Mouse (Mus musculus) kidney, adult 2 months (tissue): ENCODE measurements around the gene Mei1.

ENCODE experiments used
- CTCF ChIP-seq: fragments of 200-500 bp; conservative IDR thresholded peaks from 2 replicates; pipeline ENCODE4 v1.5.1; 2011; ENCODE audit warnings: low read depth, mild to moderate bottlenecking, control low read depth, low read length, moderate library complexity, mixed read lengths; ENCODE audit not compliant: insufficient read depth, insufficient read length
- POLR2A ChIP-seq: fragments of 200-500 bp; IDR thresholded peaks from one replicate; pipeline ENCODE4 v1.6.1; 2011; ENCODE audit warnings: low read depth, low read length, control low read depth

DNA sequence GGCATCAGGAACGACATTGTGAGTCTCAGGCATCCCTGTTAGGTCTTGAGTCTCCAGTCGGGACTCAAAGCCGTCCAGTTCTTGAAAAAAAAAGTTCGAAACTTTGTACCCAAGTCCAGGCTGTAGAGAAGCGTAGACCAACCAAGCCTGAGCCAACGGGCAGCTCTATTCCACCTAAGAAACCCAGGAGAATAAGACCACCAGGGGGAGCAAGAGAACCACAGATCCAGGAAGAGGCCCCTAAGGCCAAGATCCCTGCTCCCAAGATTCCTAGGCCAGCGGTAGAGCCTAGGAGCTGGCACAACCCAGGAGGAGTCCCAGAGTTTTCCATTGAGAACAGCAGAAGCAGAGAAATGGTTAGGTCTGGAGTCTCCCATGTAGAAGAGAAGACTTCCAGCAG, 4.3 kb upstream of the Mei1 start:
- TF ChIP-seq CTCF (peak; percentile 73), POLR2A (no peak)
